Mouse (Mus musculus): Measurements from ENCODE around the gene Cldn9. TPM values are rescaled to one million over a fixed set of nuclear protein-coding genes. Genes with fewer than 3 reads are reported as not detected.

Gene Cldn9
- polyA plus RNA-seq, 1 experiment from 2014 or later = 0.09 TPM

DNA sequence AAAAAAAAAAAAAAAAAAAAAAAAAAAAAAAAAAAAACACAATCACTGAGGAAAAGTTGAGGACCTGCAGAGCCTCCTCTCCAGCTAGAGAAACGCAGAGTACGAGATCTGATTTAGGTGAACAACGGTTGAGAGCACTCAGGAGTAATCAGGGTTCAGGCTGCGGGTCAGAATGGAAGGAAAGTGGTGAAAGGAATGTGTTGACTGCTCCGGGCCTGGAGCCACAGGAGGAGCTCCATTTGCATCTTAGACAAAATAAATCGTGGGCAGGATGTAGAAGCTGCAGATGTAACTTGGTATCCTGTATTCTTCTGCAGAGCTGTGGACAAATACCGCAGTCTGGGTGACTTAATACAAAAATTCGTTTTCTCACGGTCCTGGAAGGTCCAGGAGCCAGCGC, 37.9 kb downstream of the Cldn9 start:
- 26% methylated on average over 10 of the region's 10 CpGs for WGBS
- no peak for ATAC-seq (replicated peaks; ENCODE audit: insufficient number of reproducible peaks, insufficient read depth, low FRiP score, low read depth)
- Histone ChIP-seq H3K9me3 (replicated peaks) (no peaks in the 10 kb centered on the region), H3K4me1 (replicated peaks) (peaks cover 13% of the 10 kb centered on the region), H3K36me3 (no peaks in the 10 kb centered on the region), H3K27ac (no peak overlapping the region), H3K9ac (no peak overlapping the region), H3K4me3 (no peak overlapping the region), H3K27me3 (peaks cover 32% of the 10 kb centered on the region), H3K4me2 (no peak overlapping the region)

GRCm38 (mm10) chr17:23644613-23645495, 39.0 kb downstream of the Cldn9 start, which contains the start of gene Mmp25:
TSS of gene Mmp25 (minus strand) at chr17:23645277.
- ATAC-seq (replicated peaks; ENCODE audit: insufficient number of reproducible peaks, insufficient read depth, low FRiP score, low read depth) = peak; percentile 56
- Histone ChIP-seq H3K4me1 (replicated peaks) (peaks cover 13% of the 10 kb centered on the region), H3K27me3 (peaks cover 32% of the 10 kb centered on the region), H3K27ac (no peak within 1 kb of the TSS), H3K9me3 (replicated peaks) (no peaks in the 10 kb centered on the region), H3K36me3 (no peaks in the 10 kb centered on the region), H3K4me3 (peak within 1 kb of the TSS; percentile 53), H3K9ac (peak within 1 kb of the TSS; percentile 56), H3K4me2 (peak within 1 kb of the TSS; percentile 88)
- WGBS = 2% methylated on average over 58 of the region's 58 CpGs

Other genes with a start within 250 kb of the Cldn9 start
- gene Vmn2r117, start 204.3 kb downstream of the Cldn9 start, polyA plus RNA-seq (2015; fragmentation: Nextera tagmentation; extraction: Ambion mirVana) = not detected in 2 replicates
- gene Zfp213, start 119.8 kb downstream of the Cldn9 start, polyA plus RNA-seq (2015; fragmentation: Nextera tagmentation; extraction: Ambion mirVana) = 10.9 and 14.4 TPM in 2 replicates
- gene Zfp13, start 84.5 kb downstream of the Cldn9 start, polyA plus RNA-seq (2015; fragmentation: Nextera tagmentation; extraction: Ambion mirVana) = 6.7 and 8.3 TPM in 2 replicates
- gene Zscan10, start 83.2 kb downstream of the Cldn9 start, polyA plus RNA-seq (2015; fragmentation: Nextera tagmentation; extraction: Ambion mirVana) = 0.06 TPM in 1 of 2 replicates, not detected in the other
- 0.38 and 0.48 TPM in 2 replicates for gene Mmp25, start 38.7 kb downstream of the Cldn9 start, polyA plus RNA-seq (2015; fragmentation: Nextera tagmentation; extraction: Ambion mirVana)
- 0.35 and 0.39 TPM in 2 replicates for gene Bicdl2, start 23.5 kb downstream of the Cldn9 start, polyA plus RNA-seq (2015; fragmentation: Nextera tagmentation; extraction: Ambion mirVana)
- gene Hcfc1r1, start 10.4 kb downstream of the Cldn9 start, polyA plus RNA-seq (2015; fragmentation: Nextera tagmentation; extraction: Ambion mirVana) = 226 and 282 TPM in 2 replicates
- gene Thoc6, start 10.1 kb downstream of the Cldn9 start, polyA plus RNA-seq (2015; fragmentation: Nextera tagmentation; extraction: Ambion mirVana) = 29.4 and 36.8 TPM in 2 replicates
- gene Tnfrsf12a, start 6.6 kb downstream of the Cldn9 start, polyA plus RNA-seq (2015; fragmentation: Nextera tagmentation; extraction: Ambion mirVana) = 107 and 116 TPM in 2 replicates
- 4.5 and 12.9 TPM in 2 replicates for gene Cldn6, start 4.8 kb downstream of the Cldn9 start, polyA plus RNA-seq (2015; fragmentation: Nextera tagmentation; extraction: Ambion mirVana)
- gene 1520401A03Rik, start 38.8 kb upstream of the Cldn9 start, polyA plus RNA-seq (2015; fragmentation: Nextera tagmentation; extraction: Ambion mirVana) = not detected in 2 replicates
- 22.4 and 37.6 TPM in 2 replicates for gene Pkmyt1, start 42.3 kb upstream of the Cldn9 start, polyA plus RNA-seq (2015; fragmentation: Nextera tagmentation; extraction: Ambion mirVana)
- 13.5 and 18.7 TPM in 2 replicates for gene Paqr4, start 56.8 kb upstream of the Cldn9 start, polyA plus RNA-seq (2015; fragmentation: Nextera tagmentation; extraction: Ambion mirVana)
- 0.28 and 3.3 TPM in 2 replicates for gene Kremen2, start 61.8 kb upstream of the Cldn9 start, polyA plus RNA-seq (2015; fragmentation: Nextera tagmentation; extraction: Ambion mirVana)
- gene Flywch1, start 87.6 kb upstream of the Cldn9 start, polyA plus RNA-seq (2015; fragmentation: Nextera tagmentation; extraction: Ambion mirVana) = 36.5 and 47.5 TPM in 2 replicates
- gene Flywch2, start 102.1 kb upstream of the Cldn9 start, polyA plus RNA-seq (2015; fragmentation: Nextera tagmentation; extraction: Ambion mirVana) = 4.8 and 9.1 TPM in 2 replicates
- gene Srrm2, start 106.5 kb upstream of the Cldn9 start, polyA plus RNA-seq (2015; fragmentation: Nextera tagmentation; extraction: Ambion mirVana) = 315 and 320 TPM in 2 replicates
- gene Elob, start 145.1 kb upstream of the Cldn9 start, polyA plus RNA-seq (2015; fragmentation: Nextera tagmentation; extraction: Ambion mirVana) = 782 and 921 TPM in 2 replicates
- 0.13 TPM in 1 of 2 replicates, not detected in the other for gene Prss33, start 152.0 kb upstream of the Cldn9 start, polyA plus RNA-seq (2015; fragmentation: Nextera tagmentation; extraction: Ambion mirVana)
- gene Prss32, start 159.8 kb upstream of the Cldn9 start, polyA plus RNA-seq (2015; fragmentation: Nextera tagmentation; extraction: Ambion mirVana) = not detected in 2 replicates
- gene Prss41, start 160.1 kb upstream of the Cldn9 start, polyA plus RNA-seq (2015; fragmentation: Nextera tagmentation; extraction: Ambion mirVana) = 0.06 and 0.33 TPM in 2 replicates
- gene Prss21, start 184.0 kb upstream of the Cldn9 start, polyA plus RNA-seq (2015; fragmentation: Nextera tagmentation; extraction: Ambion mirVana) = not detected in 2 replicates
- gene Dcpp1, start 196.8 kb upstream of the Cldn9 start, polyA plus RNA-seq (2015; fragmentation: Nextera tagmentation; extraction: Ambion mirVana) = not detected in 2 replicates
- not detected in 2 replicates for gene Dcpp2, start 196.9 kb upstream of the Cldn9 start, polyA plus RNA-seq (2015; fragmentation: Nextera tagmentation; extraction: Ambion mirVana)
- gene Dcpp3, start 233.4 kb upstream of the Cldn9 start, polyA plus RNA-seq (2015; fragmentation: Nextera tagmentation; extraction: Ambion mirVana) = not detected in 2 replicates